Mouse (Mus musculus): Measurements from ENCODE around the gene Ctsz. TPM values are rescaled to one million over a fixed set of nuclear protein-coding genes. Genes with fewer than 3 reads are reported as not detected.

Ctsz gene
- polyA plus RNA-seq, 1 experiment from 2014 or later: 110 TPM

- H3K27me3 ChIP-seq (ENCODE audit: control insufficient read depth, insufficient read depth, low read length): no peaks in the 10 kb centered on the region
- no peaks in the 10 kb centered on the region for H3K9me3 ChIP-seq (replicated peaks; ENCODE audit: control insufficient read depth, low read length)
- peaks cover 16% of the 10 kb centered on the region; the same call in 1 of the 2 replicates for H3K36me3 ChIP-seq (ENCODE audit: control insufficient read depth, insufficient read depth, low read length)
- H3K4me3 ChIP-seq (ENCODE audit: low read depth, low read length): no peak overlapping the region
- 91% methylated on average over 6 of the region's 6 CpGs for WGBS (ENCODE audit: insufficient replicate concordance)
- no peak for ATAC-seq (replicated peaks; ENCODE audit: insufficient number of reproducible peaks, low FRiP score, low TSS enrichment)
- no peak overlapping the region for H3K4me2 ChIP-seq
- no peak overlapping the region for H3K9ac ChIP-seq (ENCODE audit: low read depth, low read length)
- H3K27ac ChIP-seq (ENCODE audit: low read depth, low read length): no peak overlapping the region
- H3K4me1 ChIP-seq (ENCODE audit: control insufficient read depth, insufficient read depth, low read length): peaks cover 5% of the 10 kb centered on the region
These were observed 17.7 kb downstream of the Ctsz start for GRCm38 (mm10) chr2:174421107-174421506.

- ATAC-seq (replicated peaks; ENCODE audit: insufficient number of reproducible peaks, low FRiP score, low TSS enrichment): peak; percentile 95
- no peak within 1 kb of the TSS for H3K27ac ChIP-seq (ENCODE audit: low read depth, low read length)
- H3K9ac ChIP-seq (ENCODE audit: low read depth, low read length): peak within 1 kb of the TSS; percentile 92
These were observed 23.0 kb downstream of the Ctsz start, which contains the start of gene Nelfcd for GRCm38 (mm10) chr2:174415731-174416310. Nelfcd (plus strand) TSS chr2:174415804.

GRCm38 (mm10) chr2:174415001-174415730 lies 23.7 kb downstream of the Ctsz start:
- peak overlapping the region; percentile 70 for H3K4me2 ChIP-seq
- H3K27ac ChIP-seq (ENCODE audit: low read depth, low read length): no peak overlapping the region
- no peak for ATAC-seq (replicated peaks; ENCODE audit: insufficient number of reproducible peaks, low FRiP score, low TSS enrichment)
- H3K4me1 ChIP-seq (ENCODE audit: control insufficient read depth, insufficient read depth, low read length): peaks cover 5% of the 10 kb centered on the region
- H3K27me3 ChIP-seq (ENCODE audit: control insufficient read depth, insufficient read depth, low read length): no peaks in the 10 kb centered on the region
- peak overlapping the region; percentile 83 for H3K4me3 ChIP-seq (ENCODE audit: low read depth, low read length)
- no peak overlapping the region; the same call in 1 of the 2 replicates for H3K9ac ChIP-seq (ENCODE audit: low read depth, low read length)
- H3K9me3 ChIP-seq (replicated peaks; ENCODE audit: control insufficient read depth, low read length): no peaks in the 10 kb centered on the region
- H3K36me3 ChIP-seq (ENCODE audit: control insufficient read depth, insufficient read depth, low read length): no peaks in the 10 kb centered on the region
- 47% methylated on average over 18 of the region's 18 CpGs for WGBS (ENCODE audit: insufficient replicate concordance)

More at GRCm38 (mm10) chr2:174415731-174416310, 23.0 kb downstream of the Ctsz start, which contains the start of gene Nelfcd:
- no peaks in the 10 kb centered on the region for H3K9me3 ChIP-seq (replicated peaks; ENCODE audit: control insufficient read depth, low read length)
- peak within 1 kb of the TSS; percentile 70 for H3K4me2 ChIP-seq
- peak within 1 kb of the TSS; percentile 83 for H3K4me3 ChIP-seq (ENCODE audit: low read depth, low read length)
- peaks cover 5% of the 10 kb centered on the region for H3K4me1 ChIP-seq (ENCODE audit: control insufficient read depth, insufficient read depth, low read length)
- H3K27me3 ChIP-seq (ENCODE audit: control insufficient read depth, insufficient read depth, low read length): no peaks in the 10 kb centered on the region
- H3K36me3 ChIP-seq (ENCODE audit: control insufficient read depth, insufficient read depth, low read length): no peaks in the 10 kb centered on the region
- WGBS (ENCODE audit: insufficient replicate concordance): under 1% methylated on average over 40 of the region's 40 CpGs

GRCm38 (mm10) chr2:174413127-174413526 lies 25.7 kb downstream of the Ctsz start:
- Histone ChIP-seq H3K27ac (ENCODE audit: low read depth, low read length) (no peak overlapping the region), H3K9me3 (replicated peaks; ENCODE audit: control insufficient read depth, low read length) (no peaks in the 10 kb centered on the region), H3K9ac (ENCODE audit: low read depth, low read length) (no peak overlapping the region), H3K4me1 (ENCODE audit: control insufficient read depth, insufficient read depth, low read length) (peaks cover 5% of the 10 kb centered on the region), H3K4me3 (ENCODE audit: low read depth, low read length) (no peak overlapping the region), H3K36me3 (ENCODE audit: control insufficient read depth, insufficient read depth, low read length) (no peaks in the 10 kb centered on the region), H3K4me2 (no peak overlapping the region), H3K27me3 (ENCODE audit: control insufficient read depth, insufficient read depth, low read length) (no peaks in the 10 kb centered on the region)
- 61% methylated on average over 7 of the region's 7 CpGs for WGBS (ENCODE audit: insufficient replicate concordance)
- ATAC-seq (replicated peaks; ENCODE audit: insufficient number of reproducible peaks, low FRiP score, low TSS enrichment): no peak

- Histone ChIP-seq H3K9me3 (replicated peaks; ENCODE audit: control insufficient read depth, low read length) (no peaks in the 10 kb centered on the region), H3K36me3 (ENCODE audit: control insufficient read depth, insufficient read depth, low read length) (no peaks in the 10 kb centered on the region), H3K4me1 (ENCODE audit: control insufficient read depth, insufficient read depth, low read length) (no peaks in the 10 kb centered on the region), H3K27ac (ENCODE audit: low read depth, low read length) (no peak overlapping the region), H3K4me2 (no peak overlapping the region), H3K4me3 (ENCODE audit: low read depth, low read length) (no peak overlapping the region), H3K9ac (ENCODE audit: low read depth, low read length) (no peak overlapping the region), H3K27me3 (ENCODE audit: control insufficient read depth, insufficient read depth, low read length) (no peaks in the 10 kb centered on the region)
- 46% methylated on average over 2 of the region's 2 CpGs for WGBS (ENCODE audit: insufficient replicate concordance)
- ATAC-seq (replicated peaks; ENCODE audit: insufficient number of reproducible peaks, low FRiP score, low TSS enrichment): no peak
These were observed 28.6 kb downstream of the Ctsz start for GRCm38 (mm10) chr2:174410222-174410621.

- Histone ChIP-seq H3K4me3 (ENCODE audit: low read depth, low read length) (no peak overlapping the region), H3K4me2 (no peak overlapping the region)
- 73% methylated on average over 4 of the region's 4 CpGs for WGBS (ENCODE audit: insufficient replicate concordance)
These were observed 38.4 kb downstream of the Ctsz start for GRCm38 (mm10) chr2:174400396-174400795.

GRCm38 (mm10) chr2:174397881-174398280 lies 41.0 kb downstream of the Ctsz start:
- H3K9me3 ChIP-seq (replicated peaks; ENCODE audit: control insufficient read depth, low read length): no peaks in the 10 kb centered on the region
- WGBS (ENCODE audit: insufficient replicate concordance): 81% methylated on average over 6 of the region's 6 CpGs
- no peak overlapping the region for H3K9ac ChIP-seq (ENCODE audit: low read depth, low read length)
- H3K27ac ChIP-seq (ENCODE audit: low read depth, low read length): no peak overlapping the region
- H3K4me3 ChIP-seq (ENCODE audit: low read depth, low read length): no peak overlapping the region
- ATAC-seq (replicated peaks; ENCODE audit: insufficient number of reproducible peaks, low FRiP score, low TSS enrichment): no peak
- H3K27me3 ChIP-seq (ENCODE audit: control insufficient read depth, insufficient read depth, low read length): no peaks in the 10 kb centered on the region
- no peaks in the 10 kb centered on the region for H3K36me3 ChIP-seq (ENCODE audit: control insufficient read depth, insufficient read depth, low read length)
- no peaks in the 10 kb centered on the region for H3K4me1 ChIP-seq (ENCODE audit: control insufficient read depth, insufficient read depth, low read length)
- no peak overlapping the region for H3K4me2 ChIP-seq

More at GRCm38 (mm10) chr2:174400396-174400795, 38.4 kb downstream of the Ctsz start:
- no peaks in the 10 kb centered on the region for H3K4me1 ChIP-seq (ENCODE audit: control insufficient read depth, insufficient read depth, low read length)
- no peaks in the 10 kb centered on the region for H3K27me3 ChIP-seq (ENCODE audit: control insufficient read depth, insufficient read depth, low read length)
- ATAC-seq (replicated peaks; ENCODE audit: insufficient number of reproducible peaks, low FRiP score, low TSS enrichment): no peak
- no peak overlapping the region for H3K9ac ChIP-seq (ENCODE audit: low read depth, low read length)
- no peak overlapping the region for H3K27ac ChIP-seq (ENCODE audit: low read depth, low read length)
- no peaks in the 10 kb centered on the region for H3K9me3 ChIP-seq (replicated peaks; ENCODE audit: control insufficient read depth, low read length)
- H3K36me3 ChIP-seq (ENCODE audit: control insufficient read depth, insufficient read depth, low read length): no peaks in the 10 kb centered on the region

- Histone ChIP-seq H3K4me1 (ENCODE audit: control insufficient read depth, insufficient read depth, low read length) (no peaks in the 10 kb centered on the region), H3K27me3 (ENCODE audit: control insufficient read depth, insufficient read depth, low read length) (no peaks in the 10 kb centered on the region), H3K9me3 (replicated peaks; ENCODE audit: control insufficient read depth, low read length) (no peaks in the 10 kb centered on the region), H3K9ac (ENCODE audit: low read depth, low read length) (no peak overlapping the region), H3K36me3 (ENCODE audit: control insufficient read depth, insufficient read depth, low read length) (no peaks in the 10 kb centered on the region), H3K4me2 (no peak overlapping the region), H3K27ac (ENCODE audit: low read depth, low read length) (no peak overlapping the region), H3K4me3 (ENCODE audit: low read depth, low read length) (no peak overlapping the region)
- WGBS (ENCODE audit: insufficient replicate concordance): 87% methylated on average over 1 of the region's 1 CpGs
- ATAC-seq (replicated peaks; ENCODE audit: insufficient number of reproducible peaks, low FRiP score, low TSS enrichment): no peak
These were observed 41.8 kb downstream of the Ctsz start for GRCm38 (mm10) chr2:174397065-174397464.

Measured in heart, embryonic 11.5 days (tissue).